Mouse (Mus musculus) lung, embryonic 15.5 days (tissue): ENCODE data around the gene Pdcd4. TPM values are rescaled to one million over a fixed set of nuclear protein-coding genes. Genes with fewer than 3 reads are reported as not detected.
A peak's percentile ranks its signal among the peaks of the same experiment; 100 is the strongest.

Experiments used
- ATAC-seq: fragments of 200-750 bp; cut with Nextera tagmentation; 2 replicates; pipeline ENCODE4 v1.8.0; 2017; ENCODE audit warnings: moderate number of reproducible peaks, borderline replicate concordance; ENCODE audit not compliant: low FRiP score, low TSS enrichment; ENCODE audit errors: extremely low read depth
- H3K27ac ChIP-seq: fragments of 300-500 bp; sonication (generic); 2 replicates; pipeline ENCODE4 v1.5.1; 2015; ENCODE audit warnings: moderate library complexity, mild to moderate bottlenecking, inconsistent platforms
- H3K27me3 ChIP-seq: fragments of 300-500 bp; sonication (generic); 2 replicates; pipeline ENCODE4 v1.6.1; 2015; ENCODE audit warnings: inconsistent platforms
- H3K36me3 ChIP-seq: fragments of 300-500 bp; sonication (generic); 2 replicates; pipeline ENCODE4 v1.6.1; 2015; ENCODE audit warnings: inconsistent platforms
- H3K4me1 ChIP-seq: fragments of 300-500 bp; sonication (generic); 2 replicates; pipeline ENCODE4 v1.6.1; 2015; ENCODE audit warnings: inconsistent platforms
- H3K4me2 ChIP-seq: fragments of 300-500 bp; sonication (generic); 2 replicates; pipeline ENCODE4 v1.6.1; 2015; ENCODE audit warnings: inconsistent platforms, mild to moderate bottlenecking, moderate library complexity
- H3K4me3 ChIP-seq: fragments of 300-500 bp; sonication (generic); 2 replicates; pipeline ENCODE4 v1.5.1; 2015; ENCODE audit warnings: mild to moderate bottlenecking, inconsistent platforms
- H3K9ac ChIP-seq: fragments of 300-500 bp; sonication (generic); 2 replicates; pipeline ENCODE4 v1.6.1; 2015; ENCODE audit warnings: inconsistent platforms
- H3K9me3 ChIP-seq: fragments of 300-500 bp; sonication (generic); 2 replicates; pipeline ENCODE4 v1.6.1; 2016; ENCODE audit warnings: inconsistent platforms
- WGBS: fragments of 180-500 bp; shearing (Covaris S2); methylation state at CpG from one replicate; pipeline ENCODE4 v1.1.7; 2015; 5-methylcytosine and 5-hydroxymethylcytosine counted together
- polyA plus RNA-seq: library from polyadenylated mRNA; unstranded; fragments of >200 nt; fragmentation: Nextera tagmentation; extraction: Ambion mirVana; gene quantifications from 2 replicates; pipeline ENCODE4 v1.2.1, GENCODE M21; 2015

The Pdcd4 gene
- polyA plus RNA-seq, result 87.7 and 89.7 TPM in 2 replicates

DNA sequence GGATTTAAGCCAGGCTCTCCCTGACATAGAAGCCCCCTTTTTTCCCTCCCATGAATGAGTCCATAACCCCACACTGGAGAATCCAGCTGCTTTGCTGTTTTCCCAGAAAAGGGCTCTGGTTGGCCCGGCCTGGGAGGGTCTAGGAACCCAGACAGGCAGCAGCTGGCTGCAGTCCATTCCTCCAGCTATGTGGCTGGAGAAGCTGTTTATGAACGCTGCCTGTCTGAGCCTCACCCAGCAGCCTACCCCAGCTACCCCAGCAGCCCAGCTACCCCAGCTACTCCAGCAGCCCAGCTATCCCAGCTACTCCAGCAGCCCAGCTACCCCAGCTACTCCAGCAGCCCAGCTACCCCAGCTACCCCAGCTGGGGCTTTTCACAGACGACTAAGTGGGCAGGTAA lies at the start of gene Pdcd4:
TSS of gene Pdcd4 (plus strand) at position 171 of the 400 bp plus-strand sequence.
- Histone ChIP-seq H3K4me3 (no peak within 1 kb of the TSS), H3K4me2 (no peak within 1 kb of the TSS), H3K9ac (no peak within 1 kb of the TSS), H3K4me1 (peaks cover 44% of the 10 kb centered on the region), H3K27ac (peak within 1 kb of the TSS; percentile 82), H3K9me3 (no peaks in the 10 kb centered on the region), H3K27me3 (no peaks in the 10 kb centered on the region), H3K36me3 (no peaks in the 10 kb centered on the region)
- WGBS, result 10% methylated on average over 3 of the region's 3 CpGs
- ATAC-seq, result peak; percentile 84

DNA sequence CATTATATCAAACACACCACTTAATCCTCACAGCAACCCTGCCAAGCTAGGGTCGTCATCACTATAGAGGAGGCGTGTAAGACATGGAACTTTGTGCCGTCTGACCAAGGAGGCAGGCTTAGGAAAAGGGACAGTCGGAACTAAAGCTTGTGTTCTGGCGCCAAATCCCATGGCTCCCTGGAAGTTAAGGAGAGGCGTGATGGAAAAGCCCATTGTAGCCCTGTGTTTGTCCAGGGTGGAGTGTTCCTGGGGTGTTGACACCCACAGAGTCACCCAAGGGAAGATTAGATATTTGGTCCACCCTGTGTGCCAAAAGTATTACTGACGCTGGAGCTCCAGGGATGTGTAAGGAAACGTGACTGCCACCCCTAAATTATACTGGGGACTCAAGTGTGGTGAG lies 48.1 kb upstream of the Pdcd4 start:
- ATAC-seq, result no peak

DNA sequence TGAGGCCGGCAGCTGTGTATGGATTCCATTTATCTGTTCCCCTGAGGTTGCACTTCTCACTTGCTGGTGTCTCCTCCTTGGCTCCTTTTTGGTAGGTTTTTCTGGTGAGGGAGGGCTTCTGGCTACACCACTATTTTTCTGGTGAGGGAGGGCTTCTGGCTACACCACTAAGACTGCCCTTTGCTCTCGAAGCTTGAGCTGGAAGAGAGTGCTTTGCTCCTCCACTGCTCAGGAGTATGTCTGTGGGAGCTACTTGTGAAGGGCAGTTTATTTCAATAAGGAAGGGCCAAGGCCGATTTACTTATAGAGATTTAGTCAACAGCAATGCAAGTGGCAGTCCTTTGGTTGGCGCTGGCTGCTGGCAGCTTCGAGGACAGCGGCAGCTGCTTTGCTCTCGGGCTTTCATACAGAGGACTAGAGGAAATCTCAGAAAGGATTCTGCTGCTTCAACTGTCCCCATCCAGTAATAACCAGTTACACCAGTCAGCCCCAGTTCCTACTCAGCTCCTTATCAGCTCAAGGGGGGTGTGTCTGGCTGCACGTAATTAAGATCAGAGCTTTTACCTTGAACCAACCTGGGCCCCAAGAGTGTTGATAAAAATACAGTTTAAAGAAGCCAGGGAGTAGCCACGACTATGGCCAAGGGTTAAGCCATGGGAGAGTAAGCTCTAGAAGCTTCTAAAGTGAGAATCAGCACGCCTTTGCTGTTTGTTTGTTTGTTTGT lies 43.6 kb upstream of the Pdcd4 start:
- Histone ChIP-seq H3K27me3 (no peaks in the 10 kb centered on the region), H3K4me1 (peaks cover 35% of the 10 kb centered on the region), H3K9me3 (no peaks in the 10 kb centered on the region), H3K27ac (no peak overlapping the region), H3K36me3 (no peaks in the 10 kb centered on the region), H3K4me2 (no peak overlapping the region), H3K9ac (no peak overlapping the region), H3K4me3 (no peak overlapping the region)
- no peak for ATAC-seq
- 71% methylated on average over 10 of the region's 10 CpGs for WGBS

More for the DNA sequence above, 48.1 kb upstream of the Pdcd4 start:
- Histone ChIP-seq H3K4me3 (no peak overlapping the region), H3K9ac (no peak overlapping the region), H3K27ac (no peak overlapping the region), H3K4me2 (no peak overlapping the region), H3K9me3 (no peaks in the 10 kb centered on the region), H3K4me1 (no peaks in the 10 kb centered on the region), H3K36me3 (no peaks in the 10 kb centered on the region), H3K27me3 (no peaks in the 10 kb centered on the region)
- 59% methylated on average over 8 of the region's 8 CpGs for WGBS

DNA sequence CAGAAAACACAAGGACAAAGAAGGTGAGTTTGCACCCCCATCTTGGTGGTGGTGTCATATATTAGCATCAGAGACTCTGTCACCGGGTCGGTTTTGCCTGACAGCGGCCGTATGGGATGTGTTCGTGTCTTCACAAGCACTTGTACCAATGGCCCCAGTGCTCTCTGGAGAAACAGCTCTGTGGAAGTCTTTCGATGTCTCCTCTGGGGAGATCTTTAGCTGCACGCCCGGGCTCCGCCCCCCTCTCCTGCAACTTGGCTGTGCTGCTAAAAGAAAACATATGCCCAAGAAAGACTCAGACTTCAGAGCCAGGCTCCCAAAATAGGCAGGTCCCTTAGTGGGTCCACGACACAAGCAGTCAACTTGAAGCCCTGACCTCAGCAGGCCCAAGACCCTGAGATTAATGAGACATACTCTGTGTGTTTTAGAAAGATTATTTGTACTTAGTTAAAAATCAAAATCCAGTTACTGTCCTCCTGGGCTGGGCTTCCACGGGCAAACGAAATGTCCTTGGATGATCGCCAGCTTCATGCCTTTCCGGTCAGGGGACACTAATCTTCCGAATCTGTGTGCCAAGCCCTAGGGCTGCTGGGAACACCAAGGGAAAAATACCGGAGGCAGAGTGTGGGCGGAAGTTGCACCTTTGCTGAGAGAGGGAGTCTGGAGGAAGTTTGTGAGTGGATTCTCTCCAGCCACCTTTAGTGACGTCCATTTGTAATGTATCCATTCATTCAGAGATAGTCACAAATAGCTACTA lies 41.7 kb upstream of the Pdcd4 start:
- no peaks in the 10 kb centered on the region for H3K9me3 ChIP-seq
- H3K9ac ChIP-seq, result no peak overlapping the region
- H3K4me1 ChIP-seq, result peaks cover 35% of the 10 kb centered on the region
- peak overlapping the region; percentile 76 for H3K27ac ChIP-seq
- 33% methylated on average over 18 of the region's 18 CpGs for WGBS
- H3K4me2 ChIP-seq, result peak overlapping the region; percentile 23
- ATAC-seq, result peak; percentile 78; the same call in 1 of the 2 replicates
- H3K36me3 ChIP-seq, result no peaks in the 10 kb centered on the region
- H3K27me3 ChIP-seq, result no peaks in the 10 kb centered on the region
- no peak overlapping the region for H3K4me3 ChIP-seq

DNA sequence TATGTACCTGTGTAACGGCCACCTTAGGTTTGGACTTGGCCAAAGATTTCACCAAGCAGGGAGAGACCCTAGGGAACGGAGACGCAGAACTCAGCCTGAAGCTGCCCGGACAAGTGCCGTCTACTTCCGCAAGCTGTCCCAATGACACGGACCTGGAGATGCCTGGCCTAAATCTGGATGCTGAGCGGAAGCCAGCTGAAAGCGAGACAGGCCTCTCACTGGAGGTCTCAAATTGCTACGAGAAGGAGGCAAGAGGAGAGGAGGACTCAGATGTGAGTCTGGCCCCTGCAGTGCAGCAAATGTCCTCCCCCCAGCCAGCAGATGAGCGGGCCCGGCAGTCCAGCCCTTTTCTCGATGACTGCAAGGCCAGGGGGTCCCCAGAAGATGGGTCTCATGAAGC lies 40.7 kb upstream of the Pdcd4 start:
- no peak for ATAC-seq
- Histone ChIP-seq H3K9me3 (no peaks in the 10 kb centered on the region), H3K4me3 (no peak overlapping the region), H3K9ac (no peak overlapping the region), H3K4me1 (peaks cover 39% of the 10 kb centered on the region), H3K36me3 (no peaks in the 10 kb centered on the region), H3K4me2 (no peak overlapping the region), H3K27ac (0 out of 2 replicates have a peak overlapping the region, but pooled peaks have one; percentile 8), H3K27me3 (no peaks in the 10 kb centered on the region)
- WGBS, result 87% methylated on average over 13 of the region's 13 CpGs

DNA sequence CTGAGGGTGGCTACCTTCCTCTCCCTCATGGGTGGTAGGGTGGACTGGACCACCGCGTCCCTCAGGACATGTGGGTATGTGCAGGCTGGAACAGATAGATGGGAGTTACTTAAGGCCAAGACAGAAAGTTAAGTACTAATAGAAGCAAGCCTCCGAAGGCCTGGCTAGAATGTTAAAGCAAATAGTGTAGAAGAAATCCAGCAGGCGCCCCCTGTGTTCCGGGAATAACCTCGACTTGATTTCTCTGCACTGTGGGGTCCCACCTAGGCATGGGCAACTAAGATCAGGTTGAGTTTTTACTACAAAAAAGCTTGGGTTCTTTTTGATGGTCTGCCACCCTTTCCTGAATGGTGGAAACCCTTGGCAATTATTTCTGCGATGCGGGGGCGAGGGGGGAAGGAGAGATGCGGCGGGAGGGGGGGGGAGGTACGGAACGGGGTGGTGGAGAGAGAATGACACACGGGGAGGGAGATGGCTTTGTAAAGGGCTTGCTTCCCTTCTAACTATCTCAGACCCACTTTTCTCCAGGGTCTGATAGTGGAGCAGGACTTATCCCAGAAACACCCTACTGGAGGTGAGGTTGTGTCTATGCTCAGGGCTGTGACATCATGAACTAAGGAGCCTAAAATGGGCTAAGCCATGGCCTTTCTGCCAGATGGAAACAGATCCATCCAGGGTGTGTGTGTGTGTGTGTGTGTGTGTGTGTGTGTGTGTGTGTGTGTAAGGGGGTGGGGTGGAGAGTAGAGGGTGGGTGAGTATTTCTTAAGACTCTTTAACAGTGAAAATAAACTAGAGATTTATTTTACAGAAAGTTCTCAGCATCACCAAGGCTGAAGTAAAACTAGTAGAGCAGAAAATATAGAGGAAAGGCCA lies 40.0 kb upstream of the Pdcd4 start:
- Histone ChIP-seq H3K36me3 (no peaks in the 10 kb centered on the region), H3K4me1 (peaks cover 39% of the 10 kb centered on the region), H3K9ac (no peak overlapping the region), H3K27me3 (no peaks in the 10 kb centered on the region), H3K4me3 (no peak overlapping the region), H3K4me2 (no peak overlapping the region), H3K9me3 (no peaks in the 10 kb centered on the region), H3K27ac (peak overlapping the region; percentile 79; the same call in 1 of the 2 replicates)
- 79% methylated on average over 11 of the region's 14 CpGs for WGBS
- no peak for ATAC-seq

DNA sequence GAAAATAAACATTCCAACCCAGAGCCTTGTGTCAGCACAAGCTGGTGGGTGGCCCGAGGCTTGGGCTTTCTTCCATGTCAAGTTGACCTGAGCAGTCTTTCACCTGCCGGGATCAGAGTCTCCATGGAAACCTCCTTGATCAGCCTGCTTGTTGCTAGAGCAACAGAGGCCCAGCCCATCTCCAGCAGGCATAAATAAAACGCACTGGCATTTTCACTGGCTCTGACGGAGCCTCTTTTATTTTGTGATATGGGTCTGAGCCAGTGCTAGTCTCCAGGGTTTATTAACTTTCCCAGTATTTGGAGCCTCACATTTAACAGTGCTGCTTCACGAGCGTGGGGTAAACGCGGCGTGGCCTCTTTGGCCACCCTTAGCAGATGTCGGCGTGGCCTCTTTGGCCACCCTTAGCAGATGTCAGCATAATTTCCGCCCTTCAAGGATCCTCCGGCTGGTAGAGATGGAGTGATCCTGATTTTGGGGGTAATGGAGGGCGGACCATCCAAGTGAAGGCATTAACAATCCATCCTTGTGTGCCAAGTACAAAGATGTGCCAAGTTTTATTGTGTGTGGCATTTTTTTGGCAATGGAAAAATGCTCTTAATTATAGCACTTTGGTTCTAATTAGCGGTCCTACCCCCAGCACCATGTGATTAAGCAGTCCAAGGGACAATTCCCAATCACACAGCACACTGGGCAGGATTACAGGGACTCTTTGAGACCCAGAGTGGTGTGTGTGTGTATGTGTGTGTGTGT lies 39.2 kb upstream of the Pdcd4 start:
- 41% methylated on average over 15 of the region's 15 CpGs for WGBS
- 0 out of 2 replicates have a peak overlapping the region, but pooled peaks have one; percentile 25 for H3K4me2 ChIP-seq
- H3K4me3 ChIP-seq, result no peak overlapping the region
- peak overlapping the region; percentile 79 for H3K27ac ChIP-seq
- no peaks in the 10 kb centered on the region for H3K27me3 ChIP-seq
- peaks cover 39% of the 10 kb centered on the region for H3K4me1 ChIP-seq
- no peak overlapping the region for H3K9ac ChIP-seq
- ATAC-seq, result peak; percentile 40; the same call in 1 of the 2 replicates
- no peaks in the 10 kb centered on the region for H3K9me3 ChIP-seq
- H3K36me3 ChIP-seq, result no peaks in the 10 kb centered on the region

DNA sequence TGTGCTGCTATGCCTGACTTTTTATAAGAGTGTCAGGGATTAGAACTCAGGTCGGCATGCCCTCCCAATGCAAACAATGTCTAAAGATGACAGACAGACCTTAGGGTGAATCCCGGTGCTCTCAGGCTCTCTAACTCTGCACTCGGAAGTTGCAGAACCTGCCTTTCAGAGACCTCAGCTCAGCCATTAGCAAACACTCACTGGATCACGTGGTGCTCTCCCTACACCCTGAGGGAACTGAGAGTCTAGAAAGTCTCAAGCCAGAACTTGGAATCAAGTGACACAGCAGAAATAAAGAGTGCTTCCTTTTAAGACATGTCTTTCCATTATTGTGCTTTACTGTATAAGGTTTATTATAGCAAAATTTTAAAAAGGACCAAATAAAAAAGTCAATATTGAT lies 37.1 kb upstream of the Pdcd4 start:
- no peak overlapping the region for H3K4me3 ChIP-seq
- H3K36me3 ChIP-seq, result no peaks in the 10 kb centered on the region
- 36% methylated on average over 4 of the region's 4 CpGs for WGBS
- H3K9me3 ChIP-seq, result no peaks in the 10 kb centered on the region
- peaks cover 54% of the 10 kb centered on the region for H3K4me1 ChIP-seq
- H3K9ac ChIP-seq, result no peak overlapping the region
- no peaks in the 10 kb centered on the region for H3K27me3 ChIP-seq
- ATAC-seq, result no peak
- H3K4me2 ChIP-seq, result no peak overlapping the region
- no peak overlapping the region; the same call in 1 of the 2 replicates for H3K27ac ChIP-seq

DNA sequence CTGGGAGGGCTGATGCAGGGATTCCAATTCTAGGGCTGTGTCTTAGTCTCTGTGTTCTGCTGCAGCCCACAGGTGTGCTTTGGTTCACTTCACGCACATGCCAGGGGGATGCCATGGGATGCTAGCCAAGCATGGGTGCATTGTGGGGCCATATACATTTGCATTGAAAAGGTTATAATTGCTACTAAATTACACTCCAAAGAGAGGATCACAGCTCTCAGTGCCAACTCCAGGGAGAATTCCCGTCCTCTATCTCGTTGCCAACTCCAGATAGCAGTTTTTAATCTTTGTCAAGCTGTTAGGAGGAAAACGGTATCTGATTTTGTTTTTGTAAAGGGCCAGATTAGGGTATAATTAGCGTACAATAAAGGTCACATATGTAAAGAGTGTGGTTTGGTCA lies 36.2 kb upstream of the Pdcd4 start:
- no peak overlapping the region for H3K27ac ChIP-seq
- H3K27me3 ChIP-seq, result no peaks in the 10 kb centered on the region
- H3K4me3 ChIP-seq, result no peak overlapping the region
- H3K9me3 ChIP-seq, result no peaks in the 10 kb centered on the region
- WGBS, result 72% methylated on average over 5 of the region's 5 CpGs
- H3K4me1 ChIP-seq, result peaks cover 46% of the 10 kb centered on the region
- H3K9ac ChIP-seq, result no peak overlapping the region
- H3K36me3 ChIP-seq, result no peaks in the 10 kb centered on the region
- no peak overlapping the region for H3K4me2 ChIP-seq
- no peak for ATAC-seq

DNA sequence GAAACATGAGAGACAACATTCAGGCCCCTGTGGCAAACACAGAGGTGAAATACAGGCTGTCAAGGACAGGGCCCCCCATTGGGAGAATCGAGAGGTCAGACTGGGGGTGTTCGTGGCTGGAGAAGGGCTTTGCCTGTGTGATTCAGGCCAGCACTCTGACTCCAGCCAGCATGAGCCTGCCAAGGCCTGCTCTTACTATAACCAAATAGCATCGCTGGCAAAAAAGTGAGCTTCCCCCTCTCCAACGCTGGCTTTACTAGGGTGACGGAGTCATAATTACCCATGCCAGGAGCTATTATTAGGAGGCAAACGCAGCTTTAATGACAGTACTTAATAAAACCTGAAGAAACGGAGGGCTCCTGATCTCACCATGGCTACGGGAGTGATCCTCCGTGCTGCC lies 35.2 kb upstream of the Pdcd4 start:
- no peak for ATAC-seq
- peaks cover 37% of the 10 kb centered on the region for H3K4me1 ChIP-seq
- H3K4me2 ChIP-seq, result no peak overlapping the region
- no peaks in the 10 kb centered on the region for H3K27me3 ChIP-seq
- H3K36me3 ChIP-seq, result no peaks in the 10 kb centered on the region
- H3K9ac ChIP-seq, result no peak overlapping the region
- WGBS, result 82% methylated on average over 9 of the region's 9 CpGs
- H3K4me3 ChIP-seq, result no peak overlapping the region
- no peaks in the 10 kb centered on the region for H3K9me3 ChIP-seq
- H3K27ac ChIP-seq, result no peak overlapping the region

DNA sequence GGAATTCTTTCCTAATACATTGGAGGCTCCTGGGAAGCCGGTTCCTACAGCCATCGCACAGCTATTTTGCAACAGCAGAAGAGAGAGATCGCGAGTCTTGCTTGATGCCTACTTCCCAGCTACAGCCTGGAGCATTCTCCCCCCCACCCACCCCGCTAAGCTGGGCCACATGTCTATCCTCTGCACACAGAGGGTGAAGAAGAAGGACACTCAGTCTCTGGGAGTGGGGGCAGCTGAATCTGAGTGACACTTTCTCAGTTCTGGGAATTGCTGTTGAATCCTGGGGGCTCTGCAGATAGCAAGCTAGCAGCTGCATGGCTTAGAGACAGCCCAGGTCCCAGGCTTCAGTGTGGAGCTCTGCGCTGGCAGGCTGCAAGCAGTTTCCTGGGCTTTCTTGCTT lies 34.1 kb upstream of the Pdcd4 start:
- Histone ChIP-seq H3K4me3 (no peak overlapping the region), H3K36me3 (no peaks in the 10 kb centered on the region), H3K9ac (no peak overlapping the region), H3K27me3 (no peaks in the 10 kb centered on the region), H3K9me3 (no peaks in the 10 kb centered on the region), H3K4me2 (no peak overlapping the region), H3K4me1 (peaks cover 25% of the 10 kb centered on the region), H3K27ac (no peak overlapping the region)
- WGBS, result 53% methylated on average over 6 of the region's 6 CpGs
- ATAC-seq, result no peak
